Mouse (Mus musculus) midbrain, embryonic 11.5 days (tissue): ENCODE measurements around the gene Speer4e. TPM values are rescaled to one million over a fixed set of nuclear protein-coding genes. Genes with fewer than 3 reads are reported as not detected.
"Not testable (repeated sequence)": the region's sequence is repeated elsewhere in the genome, so short reads cannot be mapped to it uniquely, and the experiment has no call there.

Source experiments
- ATAC-seq: fragments of 200-750 bp; cut with Nextera tagmentation; 2 replicates; pipeline ENCODE4 v1.8.0; 2017; ENCODE audit warnings: moderate TSS enrichment, moderate library complexity; ENCODE audit not compliant: low FRiP score
- DNase-seq: peaks from one replicate; pipeline ENCODE4 v3.0.0; 2015; ENCODE audit warnings: low spot score; ENCODE audit errors: missing footprints
- H3K27ac ChIP-seq: fragments of 300-500 bp; sonication (generic); 2 replicates; pipeline ENCODE4 v1.5.1; 2014; ENCODE audit warnings: low read depth, low read length
- H3K27me3 ChIP-seq: fragments of 300-500 bp; sonication (generic); 2 replicates; pipeline ENCODE4 v1.6.1; 2014; ENCODE audit warnings: mild to moderate bottlenecking, low read length, moderate library complexity, mixed read lengths; ENCODE audit not compliant: control insufficient read depth, insufficient read depth
- H3K36me3 ChIP-seq: fragments of 300-500 bp; sonication (generic); 2 replicates; pipeline ENCODE4 v1.6.1; 2014; ENCODE audit warnings: mild to moderate bottlenecking, low read length, moderate library complexity, mixed read lengths; ENCODE audit not compliant: control insufficient read depth, insufficient read depth
- H3K4me1 ChIP-seq: fragments of 300-500 bp; sonication (generic); 2 replicates; pipeline ENCODE4 v1.6.1; 2014; ENCODE audit warnings: low read length; ENCODE audit not compliant: control insufficient read depth, insufficient read depth
- H3K4me2 ChIP-seq: fragments of 300-500 bp; sonication (generic); 2 replicates; pipeline ENCODE4 v1.6.1; 2014; ENCODE audit warnings: mild to moderate bottlenecking, moderate library complexity
- H3K4me3 ChIP-seq: fragments of 300-500 bp; sonication (generic); 2 replicates; pipeline ENCODE4 v1.5.1; 2014; ENCODE audit warnings: low read depth, low read length
- H3K9ac ChIP-seq: fragments of 300-500 bp; sonication (generic); 2 replicates; pipeline ENCODE4 v1.6.1; 2014; ENCODE audit warnings: low read length
- H3K9me3 ChIP-seq: fragments of 300-500 bp; sonication (generic); 2 replicates; pipeline ENCODE4 v1.6.1; 2016; ENCODE audit warnings: low read length; ENCODE audit not compliant: control insufficient read depth
- WGBS: fragments of 180-500 bp; shearing (Covaris S2); extraction: QIAGEN DNeasy Blood & Tissue Kit; methylation state at CpG from one replicate; pipeline ENCODE4 v1.1.7; 2014; 5-methylcytosine and 5-hydroxymethylcytosine counted together
- polyA plus RNA-seq: library from polyadenylated mRNA; unstranded; fragments of >200 nt; fragmentation: Nextera tagmentation; extraction: Ambion mirVana; gene quantifications from 2 replicates; pipeline ENCODE4 v1.2.1, GENCODE M21; 2014

The Speer4e gene
- polyA plus RNA-seq, 1 experiment from 2014 or later, result not detected

DNA sequence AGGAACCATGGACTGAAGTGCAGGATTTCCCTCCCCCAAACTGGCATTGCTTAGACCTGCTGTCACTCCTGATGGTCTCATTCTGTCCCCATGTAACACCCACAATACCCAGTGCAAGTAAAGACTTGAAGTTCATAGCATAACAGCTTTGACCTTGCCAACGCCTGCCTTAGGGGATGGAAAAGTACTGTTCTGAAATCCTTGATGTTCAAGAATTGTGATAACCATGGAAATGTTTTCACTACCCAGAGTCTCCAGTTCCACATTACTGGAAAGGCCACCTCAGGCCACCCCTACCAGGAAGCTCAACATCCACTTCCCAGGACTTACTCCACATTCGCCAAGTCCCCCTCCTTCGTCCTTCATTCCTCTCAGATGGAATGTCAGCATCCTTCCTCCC lies 23.9 kb downstream of the Speer4e start:
- H3K9ac ChIP-seq, H3K4me3 ChIP-seq, ATAC-seq, H3K9me3 ChIP-seq, H3K27ac ChIP-seq, DNase-seq, H3K4me2 ChIP-seq, H3K36me3 ChIP-seq, H3K4me1 ChIP-seq, H3K27me3 ChIP-seq: not testable (repeated sequence)
- WGBS, result 76% methylated on average over 2 of the region's 3 CpGs

DNA sequence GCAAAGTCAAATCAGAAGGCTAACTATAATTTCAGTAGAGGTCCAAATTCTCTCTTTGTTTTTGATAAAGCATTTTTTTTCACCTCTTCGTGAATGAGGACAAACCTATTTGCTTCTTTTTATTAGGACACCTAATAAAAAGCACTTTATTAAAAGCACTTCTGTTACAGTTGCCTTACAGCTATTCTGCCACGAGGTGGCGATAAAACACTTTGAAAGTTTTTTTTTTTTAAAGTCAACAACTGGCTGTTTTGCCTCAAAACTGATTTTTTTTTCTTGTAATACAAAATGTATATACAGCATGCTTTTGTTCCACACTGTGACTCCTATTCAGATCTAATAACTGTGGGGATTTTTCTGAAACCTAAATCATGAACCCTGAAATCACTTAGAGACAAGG lies 34.7 kb downstream of the Speer4e start:
- H3K27me3 ChIP-seq, H3K27ac ChIP-seq: not testable (repeated sequence)
- 15% methylated on average over 3 of the region's 3 CpGs for WGBS

DNA sequence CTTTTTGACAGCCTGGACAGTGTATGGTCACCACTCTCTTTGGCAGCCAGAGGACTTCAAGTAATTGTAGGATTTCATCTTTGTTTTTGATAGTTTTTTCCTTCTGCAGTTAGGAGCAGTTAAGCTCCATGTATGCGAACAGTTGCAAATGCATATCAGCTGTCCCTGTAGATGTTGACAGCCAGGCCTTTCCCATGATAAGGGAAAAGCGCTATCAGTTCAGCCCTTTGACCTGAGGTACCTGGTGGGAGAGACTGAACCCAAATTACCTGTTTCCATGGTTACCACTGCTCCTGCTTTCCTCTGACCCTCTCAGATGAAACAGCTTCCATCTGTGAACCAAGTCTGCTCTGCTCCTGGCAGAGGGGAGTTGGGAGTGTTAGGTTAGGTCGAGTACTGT lies 46.0 kb downstream of the Speer4e start:
- no peaks in the 10 kb centered on the region for H3K27me3 ChIP-seq
- no peak overlapping the region for H3K4me3 ChIP-seq
- WGBS, result 77% methylated on average over 3 of the region's 3 CpGs
- DNase-seq (no peak), ATAC-seq (no peak)
- no peaks in the 10 kb centered on the region for H3K4me1 ChIP-seq
- no peaks in the 10 kb centered on the region; the same call in 1 of the 2 replicates for H3K9me3 ChIP-seq
- no peaks in the 10 kb centered on the region for H3K36me3 ChIP-seq
- no peak overlapping the region for H3K9ac ChIP-seq
- H3K27ac ChIP-seq, result no peak overlapping the region
- H3K4me2 ChIP-seq, result no peak overlapping the region

More for the DNA sequence above, 34.7 kb downstream of the Speer4e start:
- not testable (repeated sequence) for H3K36me3 ChIP-seq, DNase-seq, ATAC-seq, H3K4me3 ChIP-seq, H3K9me3 ChIP-seq, H3K4me2 ChIP-seq, H3K4me1 ChIP-seq, H3K9ac ChIP-seq

DNA sequence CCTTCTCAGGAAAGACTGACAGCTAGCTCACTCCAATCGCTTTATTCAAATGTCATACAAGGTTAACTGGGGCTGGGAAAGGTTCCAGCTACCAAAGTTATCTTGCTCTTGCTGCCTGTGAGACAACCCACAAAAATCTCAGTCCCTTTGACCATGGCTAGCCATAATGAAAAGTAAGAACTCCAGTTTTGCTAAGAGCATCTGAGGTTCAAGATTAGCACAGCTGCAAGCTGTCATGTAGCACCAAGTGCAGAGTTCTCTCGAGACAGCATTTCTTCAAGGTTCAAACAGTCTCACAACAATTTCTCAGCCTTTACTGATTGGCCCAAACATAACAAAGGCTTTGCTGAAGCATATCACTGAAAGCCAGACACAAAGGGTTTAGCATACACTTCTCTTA lies 52.9 kb downstream of the Speer4e start:
- WGBS, result 71% methylated on average over 2 of the region's 2 CpGs
- DNase-seq, H3K27ac ChIP-seq, H3K4me3 ChIP-seq, H3K4me2 ChIP-seq, ATAC-seq, H3K4me1 ChIP-seq, H3K36me3 ChIP-seq, H3K27me3 ChIP-seq, H3K9me3 ChIP-seq, H3K9ac ChIP-seq: not testable (repeated sequence)

Other genes starting within 250 kb of the Speer4e start
- not detected in 2 replicates for gene Gm9758, start 23.5 kb downstream of the Speer4e start, polyA plus RNA-seq
- gene Gm10354, start 40.5 kb upstream of the Speer4e start, polyA plus RNA-seq, result not detected in 2 replicates
- gene Gm17019, start 94.6 kb upstream of the Speer4e start, polyA plus RNA-seq, result not detected in 2 replicates